Comparison of ENCODE assay signal across 7 mouse cellular contexts in genomic region chr5:142818435-142819360, GRCm38 (mm10). TPM values are rescaled to one million over a fixed set of nuclear protein-coding genes. Genes with fewer than 3 reads are reported as not detected.
DNase-seq lines count a peak whose midpoint lies in the region; ATAC-seq and TF ChIP-seq lines count a peak whose summit lies in the region.

No protein-coding gene starts in this region.

- H3K4me1 ChIP-seq in hindbrain, postnatal 0 days (ENCODE audit: insufficient read depth, low read length) = peaks cover 10% of the 10 kb centered on the region; the same call in 1 of the 2 replicates

- no peaks in the 10 kb centered on the region for H3K9me3 ChIP-seq in hindbrain, postnatal 0 days (ENCODE audit: low read length)

- WGBS in hindbrain, postnatal 0 days = under 1% methylated on average over 42 of the region's 43 CpGs

- no peaks in the 10 kb centered on the region for H3K27me3 ChIP-seq in hindbrain, postnatal 0 days (ENCODE audit: insufficient read depth, low read length)

- no peaks in the 10 kb centered on the region for H3K36me3 ChIP-seq in hindbrain, postnatal 0 days (ENCODE audit: insufficient read depth, low read length)

- peak overlapping the region; percentile 98 for H3K4me3 ChIP-seq in hindbrain, postnatal 0 days (ENCODE audit: low read length)

- peak overlapping the region; percentile 91 for H3K9ac ChIP-seq in hindbrain, postnatal 0 days (replicated peaks; ENCODE audit: low read length)

- intact Hi-C loops in left cerebral cortex, postnatal 25 days (cut with DNase I) = loop anchor here (2.0 to 5.0 kb wide), 5 partner anchors 52 to 144 kb away; no protein-coding TSS in a partner anchor

- H3K27ac ChIP-seq in hindbrain, postnatal 0 days = peak overlapping the region; percentile 100

- peak overlapping the region; percentile 93 for H3K4me2 ChIP-seq in hindbrain, postnatal 0 days (ENCODE audit: low read depth, low read length)

- TF ChIP-seq CTCF in hindbrain, postnatal 0 days (IDR thresholded peaks at IDR 0.05; ENCODE audit: low read depth) = peak; percentile 24; the same call in 1 of the 2 replicates

- ATAC-seq in hindbrain, postnatal 0 days = no peak

- DNase-seq in adrenal gland, adult (ENCODE audit: inconsistent age in 2 of 2, low spot score in 1 of 2) = peak; percentile 77 to 91
- peak; percentile 80 for DNase-seq in cerebellum, adult 9-10 months
- peak; percentile 78 for DNase-seq in gastrocnemius, postnatal 10 days
- DNase-seq in hindbrain, postnatal 0 days (ENCODE audit: low spot score) = peak; percentile 87
- DNase-seq in left cerebral cortex, postnatal 25 days (ENCODE audit: low spot score in 2 of 2) = peak; percentile 54 to 64
- DNase-seq in mesoderm, embryonic 11.5 days (ENCODE audit: low read depth, low spot score) = peak; percentile 85
- peak; percentile 79 for DNase-seq in skeletal muscle tissue, adult 2 months (ENCODE audit: low read depth, low spot score)

RNA-seq across cellular contexts. Expression of gene Tnrc18, which starts 1.2 kb away (rescaled TPM):
- 10 to 100 TPM; 44.8 to 64.7 TPM for total RNA-seq in gastrocnemius, postnatal 10 days (2021)
- total RNA-seq in hindbrain, postnatal 0 days (2014; rRNA removed) = 134 and 137 TPM in 2 replicates
- 17.0 and 19.9 TPM in 2 replicates for polyA plus RNA-seq in hindbrain, postnatal 0 days (2015; fragmentation: Nextera tagmentation; extraction: Ambion mirVana)
- 100 to 1,000 TPM; 114 to 125 TPM for total RNA-seq in left cerebral cortex, postnatal 25 days (2021)
